Mouse (Mus musculus): ENCODE measurements around the gene Rprm. TPM values are rescaled to one million over a fixed set of nuclear protein-coding genes. Genes with fewer than 3 reads are reported as not detected.

Gene Rprm
- total and polyA plus RNA-seq, 2 experiments from 2014 or later: 71.5 to 101 TPM

GRCm38 (mm10) chr2:54086254-54086653 lies 902 bp upstream of the Rprm start:
- Histone ChIP-seq H3K9ac (replicated peaks; ENCODE audit: low read length) (no peak overlapping the region), H3K36me3 (ENCODE audit: insufficient read depth, low read length) (no peaks in the 10 kb centered on the region), H3K9me3 (ENCODE audit: low read length) (no peaks in the 10 kb centered on the region), H3K27me3 (ENCODE audit: insufficient read depth, low read length) (no peaks in the 10 kb centered on the region), H3K27ac (no peak overlapping the region), H3K4me1 (ENCODE audit: insufficient read depth, low read length) (no peaks in the 10 kb centered on the region), H3K4me2 (ENCODE audit: low read depth, low read length) (no peak overlapping the region), H3K4me3 (ENCODE audit: low read length) (no peak overlapping the region)
- WGBS: 63% methylated on average over 4 of the region's 4 CpGs
- TF ChIP-seq CTCF (IDR thresholded peaks at IDR 0.05; ENCODE audit: low read depth): no peak
- DNase-seq (ENCODE audit: low spot score) (no peak), ATAC-seq (no peak)

- peak overlapping the region; percentile 53 for H3K4me3 ChIP-seq (ENCODE audit: low read length)
- peak; percentile 53 for DNase-seq (ENCODE audit: low spot score)
- H3K4me2 ChIP-seq (ENCODE audit: low read depth, low read length): peak overlapping the region; percentile 92
- H3K4me1 ChIP-seq (ENCODE audit: insufficient read depth, low read length): no peaks in the 10 kb centered on the region
- TF ChIP-seq CTCF (IDR thresholded peaks at IDR 0.05; ENCODE audit: low read depth): no peak
- WGBS: under 1% methylated on average over 51 of the region's 51 CpGs
- H3K9ac ChIP-seq (replicated peaks; ENCODE audit: low read length): peak overlapping the region; percentile 44
- H3K36me3 ChIP-seq (ENCODE audit: insufficient read depth, low read length): no peaks in the 10 kb centered on the region
- H3K27me3 ChIP-seq (ENCODE audit: insufficient read depth, low read length): no peaks in the 10 kb centered on the region
- no peaks in the 10 kb centered on the region for H3K9me3 ChIP-seq (ENCODE audit: low read length)
- peak overlapping the region; percentile 41 for H3K27ac ChIP-seq
- ATAC-seq: peak; percentile 78
These were observed 469 bp downstream of the Rprm start for GRCm38 (mm10) chr2:54084737-54085429.

GRCm38 (mm10) chr2:54083861-54084736 lies 1.3 kb downstream of the Rprm start:
- Histone ChIP-seq H3K9me3 (ENCODE audit: low read length) (no peaks in the 10 kb centered on the region), H3K36me3 (ENCODE audit: insufficient read depth, low read length) (no peaks in the 10 kb centered on the region), H3K9ac (replicated peaks; ENCODE audit: low read length) (peak overlapping the region; percentile 44), H3K4me1 (ENCODE audit: insufficient read depth, low read length) (no peaks in the 10 kb centered on the region), H3K4me2 (ENCODE audit: low read depth, low read length) (peak overlapping the region; percentile 92), H3K4me3 (ENCODE audit: low read length) (peak overlapping the region; percentile 53), H3K27me3 (ENCODE audit: insufficient read depth, low read length) (no peaks in the 10 kb centered on the region), H3K27ac (no peak overlapping the region)
- WGBS: 1% methylated on average over 29 of the region's 29 CpGs
- DNase-seq (ENCODE audit: low spot score) (peak; percentile 57), ATAC-seq (0 out of 2 replicates have a peak, but pooled peaks have one; percentile 4)
- no peak for TF ChIP-seq CTCF (IDR thresholded peaks at IDR 0.05; ENCODE audit: low read depth)

GRCm38 (mm10) chr2:54078961-54079360 lies 6.4 kb downstream of the Rprm start:
- H3K36me3 ChIP-seq (ENCODE audit: insufficient read depth, low read length): no peaks in the 10 kb centered on the region
- H3K4me3 ChIP-seq (ENCODE audit: low read length): no peak overlapping the region
- no peaks in the 10 kb centered on the region for H3K9me3 ChIP-seq (ENCODE audit: low read length)
- ATAC-seq: no peak
- no peak overlapping the region for H3K9ac ChIP-seq (replicated peaks; ENCODE audit: low read length)
- H3K4me1 ChIP-seq (ENCODE audit: insufficient read depth, low read length): no peaks in the 10 kb centered on the region
- 66% methylated on average over 7 of the region's 7 CpGs for WGBS
- no peak overlapping the region for H3K4me2 ChIP-seq (ENCODE audit: low read depth, low read length)
- TF ChIP-seq CTCF (IDR thresholded peaks at IDR 0.05; ENCODE audit: low read depth): no peak
- H3K27me3 ChIP-seq (ENCODE audit: insufficient read depth, low read length): no peaks in the 10 kb centered on the region
- no peak overlapping the region for H3K27ac ChIP-seq
- DNase-seq (ENCODE audit: low spot score): peak; percentile 28

GRCm38 (mm10) chr2:54071526-54071925 lies 13.8 kb downstream of the Rprm start:
- no peaks in the 10 kb centered on the region for H3K9me3 ChIP-seq (ENCODE audit: low read length)
- H3K9ac ChIP-seq (replicated peaks; ENCODE audit: low read length): no peak overlapping the region
- no peaks in the 10 kb centered on the region for H3K36me3 ChIP-seq (ENCODE audit: insufficient read depth, low read length)
- no peak overlapping the region for H3K4me3 ChIP-seq (ENCODE audit: low read length)
- no peaks in the 10 kb centered on the region for H3K27me3 ChIP-seq (ENCODE audit: insufficient read depth, low read length)
- ATAC-seq: no peak
- no peak overlapping the region for H3K4me2 ChIP-seq (ENCODE audit: low read depth, low read length)
- H3K27ac ChIP-seq: no peak overlapping the region
- no peaks in the 10 kb centered on the region for H3K4me1 ChIP-seq (ENCODE audit: insufficient read depth, low read length)
- 67% methylated on average over 1 of the region's 1 CpGs for WGBS
- no peak for TF ChIP-seq CTCF (IDR thresholded peaks at IDR 0.05; ENCODE audit: low read depth)
- no peak for DNase-seq (ENCODE audit: low spot score)

- Histone ChIP-seq H3K27me3 (ENCODE audit: insufficient read depth, low read length) (no peaks in the 10 kb centered on the region), H3K4me2 (ENCODE audit: low read depth, low read length) (no peak overlapping the region), H3K4me3 (ENCODE audit: low read length) (no peak overlapping the region), H3K4me1 (ENCODE audit: insufficient read depth, low read length) (no peaks in the 10 kb centered on the region), H3K9ac (replicated peaks; ENCODE audit: low read length) (no peak overlapping the region), H3K36me3 (ENCODE audit: insufficient read depth, low read length) (no peaks in the 10 kb centered on the region), H3K27ac (no peak overlapping the region), H3K9me3 (ENCODE audit: low read length) (no peaks in the 10 kb centered on the region)
- no peak for DNase-seq (ENCODE audit: low spot score)
- ATAC-seq: no peak
- no peak for TF ChIP-seq CTCF (IDR thresholded peaks at IDR 0.05; ENCODE audit: low read depth)
- WGBS: 35% methylated on average over 1 of the region's 1 CpGs
These were observed 22.9 kb downstream of the Rprm start for GRCm38 (mm10) chr2:54062421-54062820.

All from hindbrain, postnatal 0 days (tissue).